Mouse (Mus musculus) heart, embryonic 14.5 days (tissue): Measurements from ENCODE around the gene Trem1. TPM values are rescaled to one million over a fixed set of nuclear protein-coding genes. Genes with fewer than 3 reads are reported as not detected.

Source experiments
- ATAC-seq: fragments of 200-750 bp; cut with Nextera tagmentation; 2 replicates; pipeline ENCODE4 v1.8.0; 2017; ENCODE audit warnings: low read depth, moderate TSS enrichment; ENCODE audit not compliant: insufficient number of reproducible peaks, insufficient read depth, low FRiP score
- H3K27ac ChIP-seq, 2 experiments: fragments of 200-500 bp in 1 of 2; fragments of 300-500 bp in 1 of 2; sonication (generic) in 1 of 2; replicated peaks in 1 of 2; 2 replicates each; pipeline ENCODE4 v1.5.1; 2012 to 2014; ENCODE audit warnings: low read depth in 2 of 2, low read length in 2 of 2, control low read depth in 1 of 2, mild to moderate bottlenecking in 1 of 2, mixed read lengths in 1 of 2; ENCODE audit not compliant: control insufficient read depth in 1 of 2, insufficient read depth in 1 of 2
- H3K27me3 ChIP-seq: fragments of 300-500 bp; sonication (generic); 2 replicates; pipeline ENCODE4 v1.6.1; 2014; ENCODE audit warnings: mild to moderate bottlenecking, low read length, control low read depth; ENCODE audit not compliant: control insufficient read depth, insufficient read depth
- H3K36me3 ChIP-seq: fragments of 300-500 bp; sonication (generic); 2 replicates; pipeline ENCODE4 v1.6.1; 2014; ENCODE audit warnings: mild to moderate bottlenecking, control low read depth, low read length, mixed read lengths; ENCODE audit not compliant: control insufficient read depth, insufficient read depth
- H3K4me1 ChIP-seq, 2 experiments: fragments of 200-500 bp in 1 of 2; fragments of 300-500 bp in 1 of 2; sonication (generic) in 1 of 2; 2 replicates each; pipeline ENCODE4 v1.6.1; 2012 to 2014; ENCODE audit warnings: low read length in 2 of 2, control low read depth in 1 of 2, mixed read lengths in 1 of 2; ENCODE audit not compliant: control insufficient read depth in 2 of 2, insufficient read depth in 2 of 2
- H3K4me2 ChIP-seq: fragments of 300-500 bp; sonication (generic); 2 replicates; pipeline ENCODE4 v1.6.1; 2014; ENCODE audit warnings: mild to moderate bottlenecking, low read length
- H3K4me3 ChIP-seq, 2 experiments: fragments of 200-500 bp in 1 of 2; fragments of 300-500 bp in 1 of 2; sonication (generic) in 1 of 2; 2 replicates each; pipeline ENCODE4 v1.5.1; 2012 to 2014; ENCODE audit warnings: low read length in 2 of 2, mild to moderate bottlenecking in 2 of 2, control low read depth in 1 of 2, low read depth in 1 of 2, moderate library complexity in 1 of 2; ENCODE audit not compliant: control insufficient read depth in 1 of 2, insufficient read depth in 1 of 2
- H3K9ac ChIP-seq: fragments of 300-500 bp; sonication (generic); 2 replicates; pipeline ENCODE4 v1.6.1; 2014; ENCODE audit warnings: mild to moderate bottlenecking, low read length
- H3K9me3 ChIP-seq: fragments of 300-500 bp; sonication (generic); 2 replicates; pipeline ENCODE4 v1.6.1; 2016; ENCODE audit warnings: low read length, control low read depth; ENCODE audit not compliant: control insufficient read depth
- WGBS: fragments of 180-500 bp; shearing (Covaris S2); extraction: QIAGEN DNeasy Blood & Tissue Kit; methylation state at CpG from one replicate; pipeline ENCODE4 v1.1.7; 2014; 5-methylcytosine and 5-hydroxymethylcytosine counted together
- polyA plus RNA-seq: library from polyadenylated mRNA; unstranded; fragments of >200 nt; fragmentation: Nextera tagmentation; extraction: Ambion mirVana; gene quantifications from 2 replicates; pipeline ENCODE4 v1.2.1, GENCODE M21; 2014

Trem1 gene
- polyA plus RNA-seq, 1 experiment from 2014 or later: 0.11 TPM

DNA sequence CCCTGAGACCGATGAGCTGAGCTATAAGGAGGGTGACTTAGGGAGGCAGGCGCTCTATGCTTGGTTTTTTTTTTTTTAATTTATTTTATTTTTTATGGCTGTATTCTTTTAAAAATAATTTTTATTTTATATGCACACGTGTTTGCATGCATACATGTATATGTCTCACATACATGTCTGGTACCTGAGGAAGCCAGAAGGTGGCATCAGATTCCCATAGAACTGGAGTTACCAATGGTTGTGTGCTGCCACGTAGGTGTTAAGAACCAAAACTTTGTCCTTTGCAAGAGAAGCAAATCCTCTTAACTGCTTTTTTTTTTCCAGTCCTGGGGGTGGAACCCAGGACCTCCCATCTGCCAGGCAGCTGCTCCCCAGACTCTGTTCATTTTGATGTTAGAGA lies 1.2 kb downstream of the Trem1 start:
- no peak overlapping the region for H3K4me3 ChIP-seq
- no peaks in the 10 kb centered on the region for H3K36me3 ChIP-seq
- no peaks in the 10 kb centered on the region for H3K9me3 ChIP-seq
- no peak overlapping the region for H3K4me2 ChIP-seq
- ATAC-seq: no peak
- no peak overlapping the region for H3K9ac ChIP-seq
- no peak overlapping the region for H3K27ac ChIP-seq
- 85% methylated on average over 4 of the region's 4 CpGs for WGBS
- no peaks in the 10 kb centered on the region for H3K4me1 ChIP-seq
- no peaks in the 10 kb centered on the region for H3K27me3 ChIP-seq

GRCm38 (mm10) chr17:48234550-48234949 lies 2.0 kb downstream of the Trem1 start:
- Histone ChIP-seq H3K4me2 (no peak overlapping the region), H3K4me3 (no peak overlapping the region), H3K9ac (no peak overlapping the region), H3K27me3 (no peaks in the 10 kb centered on the region), H3K4me1 (no peaks in the 10 kb centered on the region), H3K27ac (no peak overlapping the region), H3K9me3 (no peaks in the 10 kb centered on the region), H3K36me3 (no peaks in the 10 kb centered on the region)
- 71% methylated on average over 5 of the region's 5 CpGs for WGBS
- no peak for ATAC-seq

DNA sequence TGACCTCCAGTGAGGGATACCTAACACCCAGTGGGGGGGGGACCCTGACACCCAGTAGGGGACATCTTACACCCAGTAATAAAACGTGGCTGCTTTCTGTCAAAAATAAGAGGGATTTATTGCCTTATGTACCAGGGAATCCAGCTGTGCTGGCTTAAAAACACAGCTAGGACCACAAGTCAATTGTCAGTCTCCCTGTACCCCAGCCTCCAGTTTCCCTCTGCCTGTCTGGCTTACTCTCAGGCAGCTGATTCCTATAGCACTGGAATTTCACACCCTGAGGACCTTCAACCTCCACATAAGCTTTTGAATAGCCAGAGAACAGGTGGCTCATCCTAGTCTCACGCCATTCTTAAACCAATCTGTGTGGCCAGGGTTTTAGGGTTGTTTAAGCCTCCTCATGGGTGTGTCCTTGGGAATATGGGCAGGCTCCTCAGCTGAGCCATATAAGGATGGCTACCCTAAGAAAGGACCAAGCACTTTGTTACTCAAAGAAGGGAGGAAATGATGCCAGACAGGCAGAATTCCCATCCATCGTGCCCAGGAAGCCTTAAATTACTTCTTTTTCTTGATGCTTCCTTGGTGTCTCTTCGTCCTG lies 3.3 kb downstream of the Trem1 start:
- Histone ChIP-seq H3K36me3 (no peaks in the 10 kb centered on the region), H3K9ac (no peak overlapping the region), H3K27me3 (no peaks in the 10 kb centered on the region), H3K4me2 (no peak overlapping the region), H3K4me3 (no peak overlapping the region), H3K4me1 (no peaks in the 10 kb centered on the region), H3K9me3 (no peaks in the 10 kb centered on the region), H3K27ac (no peak overlapping the region)
- ATAC-seq: no peak
- whole genome bisulfite sequencing: 38% methylated on average over 4 of the region's 4 CpGs

DNA sequence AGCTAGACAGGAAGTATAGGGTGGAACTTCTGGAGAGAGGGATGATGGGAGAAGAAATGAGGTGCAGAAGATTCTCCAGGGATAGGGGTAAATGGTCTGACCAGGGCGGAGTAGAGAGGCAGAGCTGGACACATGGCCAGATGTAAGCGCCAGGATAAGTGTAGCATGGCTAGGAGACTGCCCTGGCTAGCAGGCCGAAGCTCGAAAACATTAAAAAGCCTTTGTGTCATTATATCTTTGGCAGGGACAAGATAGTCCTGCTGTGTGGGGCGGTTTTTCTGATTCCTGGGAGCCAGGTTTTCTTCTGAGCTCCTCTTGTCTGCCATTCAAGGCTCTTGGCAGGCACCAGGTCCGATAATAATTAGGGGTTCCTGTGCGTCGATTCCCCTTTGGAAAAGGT lies 5.1 kb downstream of the Trem1 start:
- no peak for ATAC-seq
- Histone ChIP-seq H3K4me2 (no peak overlapping the region), H3K36me3 (no peaks in the 10 kb centered on the region), H3K4me1 (no peaks in the 10 kb centered on the region), H3K9me3 (no peaks in the 10 kb centered on the region), H3K27me3 (no peaks in the 10 kb centered on the region), H3K9ac (no peak overlapping the region), H3K27ac (no peak overlapping the region), H3K4me3 (no peak overlapping the region)
- WGBS: 86% methylated on average over 8 of the region's 8 CpGs

GRCm38 (mm10) chr17:48247221-48247928 lies 14.8 kb downstream of the Trem1 start, which contains the start of gene Trem3:
Gene Trem3, plus strand, starts transcription at chr17:48247777.
- Histone ChIP-seq H3K4me3 (no peak within 1 kb of the TSS), H3K36me3 (no peaks in the 10 kb centered on the region), H3K4me2 (no peak within 1 kb of the TSS), H3K9me3 (no peaks in the 10 kb centered on the region), H3K4me1 (no peaks in the 10 kb centered on the region), H3K9ac (no peak within 1 kb of the TSS), H3K27ac (no peak within 1 kb of the TSS), H3K27me3 (no peaks in the 10 kb centered on the region)
- no peak for ATAC-seq
- 79% methylated on average over 11 of the region's 11 CpGs for WGBS

- Histone ChIP-seq H3K36me3 (no peaks in the 10 kb centered on the region), H3K27me3 (no peaks in the 10 kb centered on the region), H3K27ac (no peak overlapping the region), H3K4me1 (no peaks in the 10 kb centered on the region), H3K9ac (no peak overlapping the region), H3K4me2 (no peak overlapping the region), H3K4me3 (no peak overlapping the region), H3K9me3 (no peaks in the 10 kb centered on the region)
- no peak for ATAC-seq
Observed at GRCm38 (mm10) chr17:48249039-48249438, 16.5 kb downstream of the Trem1 start.

DNA sequence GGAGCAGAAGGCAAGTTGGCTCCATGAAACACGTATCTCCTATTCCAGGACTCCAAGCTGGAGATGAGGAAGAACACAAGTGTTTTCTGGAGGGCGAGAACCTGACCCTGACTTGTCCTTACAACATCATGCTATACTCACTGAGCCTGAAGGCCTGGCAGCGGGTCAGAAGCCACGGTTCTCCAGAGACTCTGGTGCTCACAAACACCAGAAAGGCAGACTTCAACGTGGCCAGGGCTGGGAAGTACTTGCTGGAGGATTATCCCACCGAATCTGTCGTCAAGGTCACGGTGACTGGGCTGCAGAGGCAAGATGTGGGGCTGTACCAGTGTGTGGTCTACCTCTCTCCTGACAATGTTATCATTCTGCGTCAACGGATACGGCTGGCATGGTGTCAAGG lies 16.9 kb downstream of the Trem1 start:
- Histone ChIP-seq H3K9ac (no peak overlapping the region), H3K36me3 (no peaks in the 10 kb centered on the region), H3K9me3 (no peaks in the 10 kb centered on the region), H3K4me1 (no peaks in the 10 kb centered on the region), H3K27me3 (no peaks in the 10 kb centered on the region), H3K4me2 (no peak overlapping the region), H3K4me3 (no peak overlapping the region), H3K27ac (no peak overlapping the region)
- no peak for ATAC-seq
- 72% methylated on average over 11 of the region's 11 CpGs for WGBS

DNA sequence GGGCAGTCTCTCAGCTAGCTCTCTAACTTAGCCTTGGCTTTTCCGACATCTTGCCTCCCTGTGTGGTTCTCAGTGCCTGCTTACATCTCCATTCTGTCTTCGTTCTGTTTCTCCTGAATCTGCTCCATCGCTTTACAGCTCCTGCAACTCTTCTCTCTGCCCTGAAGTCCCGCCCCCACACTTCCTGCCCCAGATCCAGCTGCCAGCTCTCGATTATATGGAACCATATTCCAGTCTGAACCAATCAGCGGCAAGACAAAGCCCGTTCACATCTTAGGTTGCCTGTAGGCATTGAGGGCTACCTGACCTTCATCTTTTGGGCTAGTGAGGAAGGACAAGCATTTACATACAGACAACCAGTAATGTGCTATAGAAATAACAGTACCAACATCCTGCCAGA lies 18.1 kb downstream of the Trem1 start:
- ATAC-seq: no peak
- H3K4me3 ChIP-seq: no peak overlapping the region
- no peak overlapping the region for H3K4me2 ChIP-seq
- H3K9me3 ChIP-seq: no peaks in the 10 kb centered on the region
- no peaks in the 10 kb centered on the region for H3K4me1 ChIP-seq
- WGBS: 82% methylated on average over 7 of the region's 7 CpGs
- H3K27me3 ChIP-seq: no peaks in the 10 kb centered on the region
- H3K9ac ChIP-seq: no peak overlapping the region
- H3K27ac ChIP-seq: no peak overlapping the region
- no peaks in the 10 kb centered on the region for H3K36me3 ChIP-seq
